Mouse (Mus musculus) CH12.LX (cell line): Measurements from ENCODE around the gene Cd55. TPM values are rescaled to one million over a fixed set of nuclear protein-coding genes. Genes with fewer than 3 reads are reported as not detected.

Source experiments
- DNase-seq: peaks from one replicate; pipeline ENCODE4 v3.0.0-alpha.2; 2013; ENCODE audit errors: extremely low read depth
- H3K27ac ChIP-seq: 2 replicates; pipeline ENCODE4 v1.5.1; 2012; ENCODE audit warnings: low read depth, mild to moderate bottlenecking, control low read depth, moderate library complexity; ENCODE audit not compliant: insufficient read depth
- H3K27me3 ChIP-seq: replicated peaks from 2 replicates; pipeline ENCODE3; 2012; ENCODE audit warnings: inconsistent platforms
- H3K36me3 ChIP-seq, 2 experiments: replicated peaks in 1 of 2; 2 replicates each; pipeline versions ENCODE3 to v1.6.1; 2012; ENCODE audit warnings: inconsistent platforms in 1 of 2, low read length in 1 of 2, mild to moderate bottlenecking in 1 of 2, mixed read lengths in 1 of 2, moderate library complexity in 1 of 2; ENCODE audit not compliant: control insufficient read depth in 1 of 2, insufficient read depth in 1 of 2
- H3K4me1 ChIP-seq, 2 experiments: 2 replicates each; pipeline ENCODE4 v1.6.1; 2012; ENCODE audit warnings: inconsistent platforms in 1 of 2, moderate library complexity in 1 of 2; ENCODE audit not compliant: insufficient read depth in 2 of 2, control insufficient read depth in 1 of 2
- H3K4me2 ChIP-seq: 2 replicates; pipeline ENCODE4 v1.6.1; 2012; ENCODE audit warnings: low read depth, mild to moderate bottlenecking, control low read depth; ENCODE audit not compliant: poor library complexity, insufficient read depth, severe bottlenecking
- H3K4me3 ChIP-seq, 3 experiments: fragments of 150-350 bp in 1 of 3; sonication (generic) in 1 of 3; replicated peaks in 1 of 3; 2 replicates each; pipeline versions ENCODE3 to v1.5.1; 2011 to 2012; ENCODE audit warnings: low read depth in 2 of 3, low read length in 2 of 3, mild to moderate bottlenecking in 2 of 3, moderate library complexity in 2 of 3, control low read depth in 1 of 3, improper control_type of control experiment in 1 of 3, inconsistent platforms in 1 of 3, mixed read lengths in 1 of 3; ENCODE audit not compliant: poor library complexity in 1 of 3
- H3K79me2 ChIP-seq: replicated peaks from 2 replicates; pipeline ENCODE4 v1.6.1; 2012; ENCODE audit warnings: mild to moderate bottlenecking, moderate library complexity; ENCODE audit not compliant: control insufficient read depth, poor library complexity, insufficient read depth, severe bottlenecking; ENCODE audit errors: extremely low read depth
- H3K9ac ChIP-seq: 2 replicates; pipeline ENCODE4 v1.6.1; 2012; ENCODE audit warnings: low read depth, mild to moderate bottlenecking, control low read depth, moderate library complexity; ENCODE audit not compliant: insufficient read depth
- H3K9me3 ChIP-seq: replicated peaks from 2 replicates; pipeline ENCODE3; 2012; ENCODE audit warnings: low read length, inconsistent platforms, mixed read lengths
- CTCF ChIP-seq, 2 experiments: IDR thresholded peaks in 1 of 2; conservative IDR thresholded peaks in 1 of 2; 2 replicates each; pipeline ENCODE4 v1.5.1; 2011 to 2012; ENCODE audit warnings: low read depth in 2 of 2, low read length in 2 of 2, improper control_type of control experiment in 1 of 2, inconsistent platforms in 1 of 2, mild to moderate bottlenecking in 1 of 2, moderate library complexity in 1 of 2
- E2F4 ChIP-seq: IDR thresholded peaks from 2 replicates; pipeline ENCODE4 v1.6.1; 2011; ENCODE audit warnings: low read depth, low read length, improper control_type of control experiment; ENCODE audit not compliant: insufficient replicate concordance
- ETS1 ChIP-seq: conservative IDR thresholded peaks from 2 replicates; pipeline ENCODE4 v1.6.1; 2012; ENCODE audit warnings: low read depth, mild to moderate bottlenecking, inconsistent platforms, low read length, improper control_type of control experiment, moderate library complexity
- GABPA ChIP-seq: IDR thresholded peaks from 2 replicates; pipeline ENCODE4 v1.6.1; 2012; ENCODE audit warnings: low read depth, low read length, improper control_type of control experiment, inconsistent platforms; ENCODE audit not compliant: insufficient replicate concordance
- IRF4 ChIP-seq: IDR thresholded peaks from 2 replicates; pipeline ENCODE4 v1.6.1; 2014; ENCODE audit warnings: low read depth, mild to moderate bottlenecking, inconsistent platforms, low read length, improper control_type of control experiment
- MAFK ChIP-seq: IDR thresholded peaks from 2 replicates; pipeline ENCODE4 v1.6.1; 2011; ENCODE audit warnings: low read length, improper control_type of control experiment; ENCODE audit not compliant: insufficient replicate concordance
- MAX ChIP-seq: IDR thresholded peaks from 2 replicates; pipeline ENCODE4 v1.6.1; 2011; ENCODE audit warnings: low read length, improper control_type of control experiment
- MXI1 ChIP-seq: IDR thresholded peaks from 2 replicates; pipeline ENCODE4 v1.6.1; 2011; ENCODE audit warnings: mild to moderate bottlenecking, low read depth, low read length, improper control_type of control experiment
- NELFE ChIP-seq: IDR thresholded peaks from 2 replicates; pipeline ENCODE4 v1.6.1; 2011; ENCODE audit warnings: low read depth, low read length, improper control_type of control experiment
- SIN3A ChIP-seq: IDR thresholded peaks from 2 replicates; pipeline ENCODE4 v1.6.1; 2012; ENCODE audit warnings: low read length, improper control_type of control experiment, inconsistent platforms
- ZNF384 ChIP-seq: IDR thresholded peaks from 2 replicates; pipeline ENCODE4 v1.6.1; 2012; ENCODE audit warnings: low read depth, low read length, improper control_type of control experiment, inconsistent platforms
- dilution Hi-C: fragments of 300-500 bp; cut with MboI; formaldehyde crosslinking; loops from 2 replicates; pipeline ENCODE4 v1.14.3; 2020; ENCODE audit warnings: low sequenced_read_pairs; ENCODE audit not compliant: extremely low pct_unique_long_range_greater_than_20kb, extremely low pct_ligation_motif_present
- in situ Hi-C: fragments of 300-500 bp; cut with MboI; formaldehyde crosslinking; loops from 3 replicates; pipeline ENCODE4 v1.14.3; 2019; ENCODE audit warnings: low sequenced_read_pairs, low pct_ligation_motif_present, low pct_unique_long_range_greater_than_20kb, mixed read lengths
- polyA plus RNA-seq: library from polyadenylated mRNA; unstranded; fragments of >175 nt; gene quantifications from 2 replicates; pipeline ENCODE4 v1.2.1, GENCODE M21; 2012; ENCODE audit warnings: low read depth; ENCODE audit not compliant: insufficient read length
- total RNA-seq, 2 experiments: library from RNA; depleted of rRNA; stranded (reverse); fragments of 300-350 nt in 1 of 2; fragments of >200 nt in 1 of 2; gene quantifications; 2 replicates each; pipeline ENCODE4 v1.2.3; 2012 to 2014

Gene Cd55
- total and polyA plus RNA-seq, 3 experiments: 1.0 to 1.8 (median 1.7) TPM

DNA sequence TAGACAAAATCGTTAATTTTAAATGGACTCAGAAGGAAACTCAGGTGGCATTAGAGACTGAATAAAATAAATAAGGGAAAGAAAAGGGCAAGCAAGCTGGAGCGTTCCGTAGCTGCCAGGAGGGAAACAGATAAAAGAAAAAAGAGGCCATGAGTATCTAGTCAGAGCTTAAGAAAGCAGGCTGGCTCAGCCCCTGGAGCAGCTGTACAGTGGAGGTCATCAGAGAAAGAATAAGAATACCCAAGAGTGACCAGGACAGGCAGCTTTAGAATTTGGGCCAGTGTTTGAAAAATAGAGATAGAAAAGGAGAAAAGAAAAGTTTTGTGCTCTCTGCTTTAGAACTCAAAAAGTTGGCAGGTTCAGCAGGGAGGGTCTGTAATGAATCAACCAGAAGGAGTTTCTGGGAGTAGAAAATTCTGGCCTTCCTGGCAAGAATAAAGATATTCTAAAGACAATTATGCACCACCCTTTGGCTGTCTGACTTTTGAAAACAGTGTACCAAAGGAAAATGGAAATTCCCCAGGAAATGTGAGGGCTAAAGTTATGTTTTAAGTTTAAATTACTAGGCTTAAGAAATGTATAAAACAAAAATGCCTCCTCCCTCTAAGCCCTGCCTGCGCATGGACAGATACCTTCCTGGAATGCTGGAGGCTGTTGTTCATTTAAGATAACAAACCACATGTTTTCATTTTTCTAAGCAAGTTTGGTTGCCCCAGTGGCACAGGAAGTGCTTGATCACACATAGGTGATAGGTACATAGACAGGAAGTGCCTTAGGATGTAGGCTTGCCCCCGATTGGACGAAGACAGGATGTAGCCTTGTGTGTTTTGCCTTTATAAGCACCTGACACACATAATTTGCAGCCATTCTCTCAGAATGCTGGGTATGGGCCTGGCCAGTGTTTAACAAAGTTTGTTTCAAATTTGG lies 45.7 kb upstream of the Cd55 start:
- no peak overlapping the region for H3K9ac ChIP-seq
- no peaks in the 10 kb centered on the region for H3K36me3 ChIP-seq
- in situ Hi-C loops: no loop called here
- no peak overlapping the region for H3K27ac ChIP-seq
- H3K79me2 ChIP-seq: no peaks in the 10 kb centered on the region
- H3K27me3 ChIP-seq: no peaks in the 10 kb centered on the region
- TF ChIP-seq ZNF384 (no peak), IRF4 (no peak), MXI1 (no peak), SIN3A (no peak), ETS1 (no peak)
- H3K9me3 ChIP-seq: no peaks in the 10 kb centered on the region
- dilution Hi-C loops: no loop called here
- H3K4me3 ChIP-seq: no peak overlapping the region
- no peak overlapping the region for H3K4me2 ChIP-seq
- peak; percentile 11 for DNase-seq
- H3K4me1 ChIP-seq: peaks cover 5 to 22% of the 10 kb centered on the region in 2 experiments; a peak in 3 of 4 replicates

- Histone ChIP-seq H3K36me3 (no peaks in the 10 kb centered on the region), H3K27me3 (no peaks in the 10 kb centered on the region), H3K27ac (no peak overlapping the region), H3K4me1 (peaks cover 5 to 22% of the 10 kb centered on the region in 2 experiments; a peak in 3 of 4 replicates), H3K79me2 (no peaks in the 10 kb centered on the region), H3K4me2 (no peak overlapping the region), H3K9me3 (no peaks in the 10 kb centered on the region), H3K4me3 (no peak overlapping the region), H3K9ac (no peak overlapping the region)
- in situ Hi-C loops: no loop called here
- no peak for DNase-seq
- TF ChIP-seq CTCF (conservative IDR thresholded peaks at IDR 0.05 in 1 of 2, IDR thresholded peaks at IDR 0.05 in 1 of 2; ENCODE audit: low read depth in 2 of 2, low read length in 2 of 2) (no peak), MAX (no peak), GABPA (no peak), NELFE (no peak)
- dilution Hi-C loops: no loop called here
Measured at GRCm38 (mm10) chr1:130507408-130507807, 44.9 kb upstream of the Cd55 start.

DNA sequence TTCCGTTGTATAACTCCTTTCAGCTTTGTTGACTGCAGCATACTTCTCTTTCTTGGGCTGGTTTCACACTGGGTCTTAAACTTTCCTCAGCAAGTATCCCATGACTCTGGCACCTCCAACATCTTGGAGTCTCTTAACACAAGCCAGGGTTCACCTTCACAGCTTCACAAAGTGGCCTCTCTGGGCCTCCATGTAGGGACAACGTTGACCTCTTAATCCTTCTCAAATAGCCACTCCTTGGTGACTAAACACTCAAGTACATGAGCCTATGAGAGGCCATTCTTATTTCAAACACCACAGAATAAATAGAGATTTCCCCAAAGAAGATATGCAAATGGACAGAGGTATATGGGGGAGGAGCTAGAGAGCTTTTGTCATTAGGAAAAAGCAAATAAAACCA lies 37.4 kb upstream of the Cd55 start:
- H3K4me2 ChIP-seq: no peak overlapping the region
- no peaks in the 10 kb centered on the region for H3K4me1 ChIP-seq
- H3K79me2 ChIP-seq: no peaks in the 10 kb centered on the region
- H3K4me3 ChIP-seq: no peak overlapping the region
- DNase-seq: no peak
- TF ChIP-seq E2F4 (no peak), NELFE (no peak), GABPA (no peak), MAFK (no peak)
- H3K9ac ChIP-seq: no peak overlapping the region
- no peak overlapping the region for H3K27ac ChIP-seq
- dilution Hi-C loops: no loop called here
- in situ Hi-C loops: no loop called here
- H3K9me3 ChIP-seq: no peaks in the 10 kb centered on the region
- no peaks in the 10 kb centered on the region for H3K36me3 ChIP-seq
- H3K27me3 ChIP-seq: no peaks in the 10 kb centered on the region
